Mouse (Mus musculus) heart, postnatal 10 days (tissue): Measurements from ENCODE around the gene Clk2. TPM values are rescaled to one million over a fixed set of nuclear protein-coding genes. Genes with fewer than 3 reads are reported as not detected.

ENCODE experiments used
- DNase-seq, 2 experiments: peaks; one replicate each; pipeline ENCODE4 v3.0.0; 2021
- intact Hi-C: fragments of 180-260 bp; cut with DNase I; formaldehyde crosslinking; loops from one replicate; pipeline ENCODE4 v1.15.1; 2025
- total RNA-seq, 2 experiments: library from RNA; stranded (reverse); gene quantifications; 2 replicates each; pipeline ENCODE4 v1.2.3; 2021

Clk2 gene
- total RNA-seq, 2 experiments from 2014 or later = 26.6 to 26.7 TPM

- intact Hi-C loops = no loop called here
- no peak for DNase-seq
Observed at GRCm38 (mm10) chr3:89187690-89188477, 23.3 kb downstream of the Clk2 start.

- DNase-seq = no peak
- intact Hi-C loops = no loop called here
Observed at GRCm38 (mm10) chr3:89188478-89188875, 23.9 kb downstream of the Clk2 start.

GRCm38 (mm10) chr3:89190436-89190835, 25.8 kb downstream of the Clk2 start:
- intact Hi-C loops = no loop called here
- DNase-seq = no peak

DNA sequence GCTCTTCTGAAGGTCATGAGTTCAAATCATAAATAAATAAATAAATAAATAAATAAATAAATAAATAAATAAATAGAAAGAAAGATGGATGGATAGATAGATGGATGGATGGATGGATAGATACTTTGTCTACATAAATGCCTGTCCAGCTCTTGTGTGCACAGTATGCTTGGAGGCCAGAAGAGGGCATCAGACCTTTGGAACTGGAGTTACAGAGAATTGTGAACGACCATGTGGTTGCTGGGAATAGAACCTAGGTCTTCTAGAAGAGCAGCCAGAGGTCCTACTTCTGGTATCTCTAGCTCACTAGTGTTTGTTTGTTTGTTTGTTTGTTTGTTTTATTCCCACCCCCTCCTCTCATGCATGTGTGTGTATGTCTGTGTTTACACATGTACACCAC, 28.8 kb downstream of the Clk2 start:
- intact Hi-C loops = no loop called here
- no peak for DNase-seq

- intact Hi-C loops = no loop called here
- DNase-seq = peak in 1 of 2 experiments; percentile 26
Observed at GRCm38 (mm10) chr3:89193853-89194252, 29.3 kb downstream of the Clk2 start.

GRCm38 (mm10) chr3:89195979-89196877, 31.6 kb downstream of the Clk2 start:
- intact Hi-C loops = loop anchor here (1.0 kb wide), 1 partner anchor 20 kb away; no protein-coding TSS in a partner anchor
- DNase-seq = peak; percentile 89 to 90

- no peak for DNase-seq
- intact Hi-C loops = no loop called here
Observed at GRCm38 (mm10) chr3:89199839-89200238, 35.2 kb downstream of the Clk2 start.

DNA sequence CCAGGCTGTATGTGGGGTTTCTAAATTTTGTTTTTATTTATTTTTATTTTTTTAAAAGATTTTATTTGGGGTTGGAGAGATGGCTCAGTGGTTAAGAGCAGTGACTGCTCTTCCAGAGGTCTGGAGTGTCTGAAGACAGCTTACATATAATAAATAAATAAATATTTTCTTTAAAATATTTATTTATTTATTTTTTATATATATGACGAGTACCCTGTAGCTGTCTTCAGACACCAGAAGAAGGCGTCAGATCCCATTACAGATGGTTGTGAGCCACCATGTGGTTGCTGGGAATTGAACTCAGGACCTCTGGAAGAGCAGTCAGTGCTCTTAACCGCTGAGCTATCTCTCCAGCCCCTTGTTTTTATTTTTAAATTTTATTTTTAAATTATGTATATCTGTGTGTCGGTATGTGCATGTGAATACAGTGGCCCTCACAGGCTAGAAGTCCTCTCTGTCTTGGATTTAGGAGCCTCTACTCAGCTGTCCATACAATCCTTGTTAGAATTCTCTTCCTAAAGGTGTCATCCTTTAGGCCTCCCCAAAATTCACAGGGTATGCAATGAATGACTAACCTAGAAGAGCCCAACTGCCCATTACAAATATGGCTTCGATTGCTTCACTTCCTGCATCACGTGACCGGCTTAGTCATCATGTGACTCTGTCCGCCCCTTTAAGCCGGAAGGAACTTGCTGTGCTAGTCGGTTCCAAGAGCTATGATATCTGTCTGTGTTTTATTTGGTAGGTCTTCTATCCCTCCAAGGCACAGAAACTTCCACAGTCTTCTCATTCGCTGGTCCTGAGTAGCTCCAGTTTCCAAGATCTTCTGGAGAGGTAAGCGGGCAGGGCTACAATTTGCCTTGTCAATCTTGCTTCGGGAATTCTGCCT, 37.9 kb downstream of the Clk2 start, which contains the start of gene Gba:
TSS of gene Gba (plus strand) at position 676 of the 889 bp plus-strand sequence.
- DNase-seq = peak; percentile 88 to 92
- intact Hi-C loops = no loop called here

- DNase-seq = no peak
- intact Hi-C loops = no loop called here
Observed at GRCm38 (mm10) chr3:89203142-89203514, 38.5 kb downstream of the Clk2 start.

DNA sequence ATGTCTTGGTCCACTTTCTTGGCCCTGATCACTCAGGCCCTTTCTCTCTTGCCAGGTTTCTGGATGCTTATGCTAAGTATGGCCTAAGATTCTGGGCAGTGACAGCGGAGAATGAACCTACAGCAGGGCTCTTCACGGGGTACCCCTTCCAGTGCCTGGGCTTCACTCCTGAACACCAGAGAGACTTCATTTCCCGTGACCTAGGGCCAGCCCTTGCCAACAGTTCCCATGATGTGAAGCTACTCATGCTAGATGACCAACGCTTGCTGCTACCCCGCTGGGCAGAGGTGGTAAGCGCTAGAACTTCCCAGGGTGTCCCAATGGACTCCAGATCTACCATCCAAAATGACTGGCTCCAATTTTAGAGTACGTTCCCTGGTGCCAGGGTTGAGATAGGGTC, 41.5 kb downstream of the Clk2 start:
- intact Hi-C loops = no loop called here

DNA sequence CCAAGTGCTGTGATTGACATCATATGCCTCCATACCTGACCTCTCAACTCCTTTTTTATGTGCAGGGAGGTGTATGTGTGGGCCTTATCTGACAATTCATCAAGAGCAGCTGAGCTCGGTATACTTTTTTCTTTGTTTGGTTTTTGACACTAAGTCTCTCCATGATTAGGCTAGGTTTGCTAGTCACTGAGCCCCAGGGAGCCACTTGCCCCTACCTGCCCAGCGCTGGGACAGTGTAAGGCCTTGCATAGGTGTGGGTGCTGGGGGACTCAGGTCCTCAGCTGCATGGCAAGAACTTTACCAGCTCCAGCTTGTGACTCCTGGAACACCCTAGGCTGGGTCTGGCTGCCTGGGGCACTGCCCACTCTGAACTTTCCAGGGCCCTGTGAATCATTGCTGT, 42.1 kb downstream of the Clk2 start:
- DNase-seq = no peak
- intact Hi-C loops = no loop called here

More for the DNA sequence above, 41.5 kb downstream of the Clk2 start:
- DNase-seq = no peak

GRCm38 (mm10) chr3:89208075-89208657, 43.6 kb downstream of the Clk2 start:
- no peak for DNase-seq
- intact Hi-C loops = no loop called here

GRCm38 (mm10) chr3:89208736-89209135, 44.1 kb downstream of the Clk2 start:
- intact Hi-C loops = no loop called here
- no peak for DNase-seq

- intact Hi-C loops = no loop called here
- DNase-seq = no peak
Observed at GRCm38 (mm10) chr3:89209731-89210130, 45.1 kb downstream of the Clk2 start.

DNA sequence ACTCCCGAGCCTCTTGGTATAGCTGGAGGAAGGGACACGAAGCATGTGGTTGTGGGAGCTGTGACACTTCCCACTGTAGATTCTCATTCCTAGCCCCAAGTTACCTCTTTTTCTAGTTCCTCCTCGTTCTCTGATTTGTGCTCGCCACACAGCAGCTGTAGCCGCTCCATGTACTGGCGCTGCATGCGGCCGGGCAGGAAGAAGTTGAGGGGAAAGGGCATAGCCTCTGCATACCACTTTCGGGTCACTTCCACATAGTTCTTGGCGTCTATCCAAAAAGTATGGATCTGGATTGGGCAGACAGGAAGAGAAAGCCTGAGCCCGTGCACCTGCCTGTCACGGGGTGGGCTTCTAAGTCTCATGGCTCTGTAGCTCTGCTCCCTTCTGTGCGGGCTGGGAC, 45.6 kb downstream of the Clk2 start:
- DNase-seq = no peak
- intact Hi-C loops = no loop called here

GRCm38 (mm10) chr3:89210731-89211130, 46.1 kb downstream of the Clk2 start:
- DNase-seq = no peak
- intact Hi-C loops = no loop called here

GRCm38 (mm10) chr3:89213803-89214530, 49.4 kb downstream of the Clk2 start:
- peak; percentile 95 to 97 for DNase-seq
- intact Hi-C loops = no loop called here

GRCm38 (mm10) chr3:89214681-89215411, 50.3 kb downstream of the Clk2 start, which contains the start of gene Thbs3:
Gene Thbs3, plus strand, starts transcription at chr3:89215180.
- peak; percentile 46 to 59 for DNase-seq

DNA sequence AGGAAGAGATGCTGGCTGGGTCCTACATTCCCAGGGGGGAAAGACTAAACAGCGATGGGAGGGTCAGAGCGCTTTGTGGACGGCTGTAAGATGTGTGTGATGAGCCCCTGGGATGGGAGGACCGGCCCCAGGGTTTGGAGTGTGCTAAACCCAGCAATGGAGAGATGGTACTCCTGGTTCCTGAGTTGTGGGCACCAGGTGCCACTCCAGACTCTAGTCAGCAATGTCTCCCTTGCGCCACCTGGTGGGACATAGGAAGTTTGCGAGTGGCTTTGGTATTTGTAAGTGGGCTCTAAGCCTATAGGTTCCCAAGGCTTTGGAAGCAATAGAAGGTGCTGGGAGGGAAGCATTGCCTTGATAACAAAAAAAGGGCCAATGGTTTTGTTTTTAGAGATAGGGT, 51.3 kb downstream of the Clk2 start:
- intact Hi-C loops = loop anchor here (1.0 kb wide), 3 partner anchors 20 to 126 kb away; no protein-coding TSS in a partner anchor
- DNase-seq = peak; percentile 86 to 91

More at GRCm38 (mm10) chr3:89214681-89215411, 50.3 kb downstream of the Clk2 start, which contains the start of gene Thbs3:
- intact Hi-C loops = no loop called here
